Mouse (Mus musculus): ENCODE measurements around the gene Msl1.

- no peak for TF ChIP-seq MAX (IDR thresholded peaks at IDR 0.05; ENCODE audit: low read depth)
- TF ChIP-seq E2F4 (IDR thresholded peaks at IDR 0.05; ENCODE audit: insufficient read depth) = no peak
- no peak for TF ChIP-seq POLR2A (IDR thresholded peaks at IDR 0.05; ENCODE audit: insufficient read length, low read depth)
- TF ChIP-seq TCF12 (IDR thresholded peaks at IDR 0.05; ENCODE audit: insufficient read depth, poor library complexity, severe bottlenecking) = no peak
- no peak for TF ChIP-seq POLR2AphosphoS2 (IDR thresholded peaks at IDR 0.05; ENCODE audit: insufficient read length, low read depth)
- no peak for TF ChIP-seq MYOG (IDR thresholded peaks at IDR 0.05; ENCODE audit: control insufficient read depth in 1 of 3, insufficient read depth in 1 of 3, insufficient read length in 2 of 3, low read depth in 2 of 3)
- TF ChIP-seq USF1 (IDR thresholded peaks at IDR 0.05; ENCODE audit: low read depth) = no peak
- no peak for TF ChIP-seq MYOD1 (IDR thresholded peaks at IDR 0.05; ENCODE audit: control insufficient read depth in 1 of 3, insufficient read length in 2 of 3, low read depth in 2 of 3)
Measured at GRCm38 (mm10) chr11:98837917-98838316, 42.6 kb downstream of the Msl1 start.
